Mouse (Mus musculus) hindbrain, embryonic 11.5 days (tissue): ENCODE data around the gene Phox2b. TPM values are rescaled to one million over a fixed set of nuclear protein-coding genes. Genes with fewer than 3 reads are reported as not detected.

Experiments used
- ATAC-seq: fragments of 200-750 bp; cut with Nextera tagmentation; 2 replicates; pipeline ENCODE4 v1.8.0; 2017; ENCODE audit warnings: mild to moderate bottlenecking, moderate TSS enrichment, moderate library complexity; ENCODE audit not compliant: low FRiP score
- DNase-seq: peaks from one replicate; pipeline ENCODE4 v3.0.0-alpha.2; 2015; ENCODE audit warnings: low spot score
- H3K27ac ChIP-seq: fragments of 300-500 bp; sonication (generic); 2 replicates; pipeline ENCODE4 v1.5.1; 2014; ENCODE audit warnings: mild to moderate bottlenecking, low read depth, low read length
- H3K27me3 ChIP-seq: fragments of 300-500 bp; sonication (generic); 2 replicates; pipeline ENCODE4 v1.6.1; 2014; ENCODE audit warnings: mild to moderate bottlenecking, low read length, moderate library complexity, mixed read lengths; ENCODE audit not compliant: control insufficient read depth, insufficient read depth
- H3K36me3 ChIP-seq: fragments of 300-500 bp; sonication (generic); 2 replicates; pipeline ENCODE4 v1.6.1; 2014; ENCODE audit warnings: mild to moderate bottlenecking, low read length, moderate library complexity, mixed read lengths; ENCODE audit not compliant: control insufficient read depth, insufficient read depth
- H3K4me1 ChIP-seq: fragments of 300-500 bp; sonication (generic); replicated peaks from 2 replicates; pipeline ENCODE4 v1.6.1; 2014; ENCODE audit warnings: low read length, mixed read lengths; ENCODE audit not compliant: control insufficient read depth, insufficient read depth
- H3K4me2 ChIP-seq: fragments of 300-500 bp; sonication (generic); replicated peaks from 2 replicates; pipeline ENCODE4 v1.6.1; 2014; ENCODE audit warnings: mild to moderate bottlenecking, low read depth, low read length
- H3K4me3 ChIP-seq: fragments of 300-500 bp; sonication (generic); 2 replicates; pipeline ENCODE4 v1.5.1; 2014; ENCODE audit warnings: low read depth, low read length
- H3K9ac ChIP-seq: fragments of 300-500 bp; sonication (generic); 2 replicates; pipeline ENCODE4 v1.6.1; 2014; ENCODE audit warnings: low read depth, low read length
- H3K9me3 ChIP-seq: fragments of 300-500 bp; sonication (generic); 2 replicates; pipeline ENCODE4 v1.6.1; 2016; ENCODE audit warnings: low read length; ENCODE audit not compliant: control insufficient read depth
- WGBS: fragments of 180-500 bp; shearing (Covaris S2); extraction: QIAGEN DNeasy Blood & Tissue Kit; methylation state at CpG from one replicate; pipeline ENCODE4 v1.1.7; 2014; 5-methylcytosine and 5-hydroxymethylcytosine counted together
- polyA plus RNA-seq: library from polyadenylated mRNA; unstranded; fragments of >200 nt; fragmentation: Nextera tagmentation; extraction: Ambion mirVana; gene quantifications from 2 replicates; pipeline ENCODE4 v1.2.1, GENCODE M21; 2014

Phox2b gene
- polyA plus RNA-seq, 1 experiment from 2014 or later, result 42.3 TPM

- Histone ChIP-seq H3K4me1 (peaks cover 5% of the 10 kb centered on the region), H3K9ac (peak overlapping the region; percentile 46; the same call in 1 of the 2 replicates), H3K4me3 (peak overlapping the region; percentile 36), H3K4me2 (peak overlapping the region; percentile 49), H3K9me3 (no peaks in the 10 kb centered on the region), H3K27me3 (peaks cover 77% of the 10 kb centered on the region), H3K36me3 (no peaks in the 10 kb centered on the region), H3K27ac (peak overlapping the region; percentile 79)
- under 1% methylated on average over 46 of the region's 47 CpGs for WGBS
- ATAC-seq (no peak), DNase-seq (peak; percentile 65)
These were observed 3.3 kb downstream of the Phox2b start for GRCm38 (mm10) chr5:67095651-67096377.

- Histone ChIP-seq H3K4me2 (peak overlapping the region; percentile 11), H3K4me1 (peaks cover 5% of the 10 kb centered on the region), H3K27ac (peak overlapping the region; percentile 54), H3K9ac (peak overlapping the region; percentile 19; the same call in 1 of the 2 replicates), H3K27me3 (peaks cover 72% of the 10 kb centered on the region), H3K4me3 (peak overlapping the region; percentile 22), H3K36me3 (no peaks in the 10 kb centered on the region), H3K9me3 (no peaks in the 10 kb centered on the region)
- under 1% methylated on average over 15 of the region's 15 CpGs for WGBS
- 0 out of 2 replicates have a peak, but pooled peaks have one; percentile 20 for ATAC-seq
- DNase-seq, result peak; percentile 61
These were observed 3.9 kb downstream of the Phox2b start for GRCm38 (mm10) chr5:67095153-67095552.

- Histone ChIP-seq H3K4me1 (peaks cover 5% of the 10 kb centered on the region), H3K4me3 (no peak overlapping the region), H3K27me3 (peaks cover 61% of the 10 kb centered on the region), H3K36me3 (no peaks in the 10 kb centered on the region), H3K4me2 (no peak overlapping the region), H3K27ac (peak overlapping the region; percentile 36; the same call in 1 of the 2 replicates), H3K9me3 (no peaks in the 10 kb centered on the region), H3K9ac (no peak overlapping the region)
- DNase-seq, result peak; percentile 33
- WGBS, result 12% methylated on average over 2 of the region's 2 CpGs
- no peak for ATAC-seq
These were observed 5.1 kb downstream of the Phox2b start for GRCm38 (mm10) chr5:67093991-67094390.

- H3K27me3 ChIP-seq, result peaks cover 42% of the 10 kb centered on the region
- WGBS, result 18% methylated on average over 4 of the region's 4 CpGs
These were observed 7.3 kb downstream of the Phox2b start for GRCm38 (mm10) chr5:67091766-67092165.

GRCm38 (mm10) chr5:67090856-67091255 is 8.2 kb downstream of the Phox2b start:
- Histone ChIP-seq H3K27me3 (peaks cover 35% of the 10 kb centered on the region), H3K4me1 (no peaks in the 10 kb centered on the region), H3K9me3 (no peaks in the 10 kb centered on the region), H3K27ac (no peak overlapping the region), H3K9ac (no peak overlapping the region), H3K4me3 (no peak overlapping the region), H3K36me3 (no peaks in the 10 kb centered on the region), H3K4me2 (no peak overlapping the region)
- 78% methylated on average over 5 of the region's 5 CpGs for WGBS
- DNase-seq (no peak), ATAC-seq (no peak)

More at GRCm38 (mm10) chr5:67091766-67092165, 7.3 kb downstream of the Phox2b start:
- no peak overlapping the region for H3K4me2 ChIP-seq
- DNase-seq (no peak), ATAC-seq (peak; percentile 46; the same call in 1 of the 2 replicates)
- no peak overlapping the region for H3K9ac ChIP-seq
- no peak overlapping the region for H3K4me3 ChIP-seq
- no peak overlapping the region for H3K27ac ChIP-seq
- peaks cover 5% of the 10 kb centered on the region for H3K4me1 ChIP-seq
- H3K36me3 ChIP-seq, result no peaks in the 10 kb centered on the region
- H3K9me3 ChIP-seq, result no peaks in the 10 kb centered on the region

- WGBS, result 26% methylated on average over 6 of the region's 6 CpGs
- H3K4me2 ChIP-seq, result no peak overlapping the region
- no peak overlapping the region for H3K9ac ChIP-seq
- no peaks in the 10 kb centered on the region; the same call in 1 of the 2 replicates for H3K27me3 ChIP-seq
- ATAC-seq (no peak), DNase-seq (no peak)
- no peak overlapping the region for H3K27ac ChIP-seq
- no peaks in the 10 kb centered on the region for H3K4me1 ChIP-seq
- no peaks in the 10 kb centered on the region for H3K9me3 ChIP-seq
- no peak overlapping the region for H3K4me3 ChIP-seq
- H3K36me3 ChIP-seq, result no peaks in the 10 kb centered on the region
These were observed 16.0 kb downstream of the Phox2b start for GRCm38 (mm10) chr5:67083117-67083516.

- H3K36me3 ChIP-seq, result no peaks in the 10 kb centered on the region
- H3K27me3 ChIP-seq, result no peaks in the 10 kb centered on the region
- DNase-seq (no peak), ATAC-seq (no peak)
- H3K4me1 ChIP-seq, result no peaks in the 10 kb centered on the region
- H3K9me3 ChIP-seq, result no peaks in the 10 kb centered on the region
- H3K4me3 ChIP-seq, result no peak overlapping the region
- WGBS, result 91% methylated on average over 9 of the region's 9 CpGs
- no peak overlapping the region for H3K4me2 ChIP-seq
- H3K9ac ChIP-seq, result no peak overlapping the region
- H3K27ac ChIP-seq, result no peak overlapping the region
These were observed 35.5 kb downstream of the Phox2b start for GRCm38 (mm10) chr5:67063596-67063995.

- Histone ChIP-seq H3K9me3 (no peaks in the 10 kb centered on the region), H3K4me1 (no peaks in the 10 kb centered on the region), H3K4me3 (no peak overlapping the region), H3K4me2 (no peak overlapping the region), H3K36me3 (no peaks in the 10 kb centered on the region), H3K9ac (no peak overlapping the region), H3K27ac (no peak overlapping the region), H3K27me3 (no peaks in the 10 kb centered on the region)
- WGBS, result 66% methylated on average over 2 of the region's 4 CpGs
- DNase-seq (no peak), ATAC-seq (no peak)
These were observed 38.6 kb downstream of the Phox2b start for GRCm38 (mm10) chr5:67060519-67060918.

- no peak overlapping the region for H3K4me3 ChIP-seq
- H3K9me3 ChIP-seq, result no peaks in the 10 kb centered on the region
- no peak overlapping the region for H3K4me2 ChIP-seq
- no peaks in the 10 kb centered on the region for H3K27me3 ChIP-seq
- H3K27ac ChIP-seq, result no peak overlapping the region
- no peak overlapping the region for H3K9ac ChIP-seq
- DNase-seq (no peak), ATAC-seq (no peak)
- no peaks in the 10 kb centered on the region for H3K4me1 ChIP-seq
- 81% methylated on average over 6 of the region's 6 CpGs for WGBS
- H3K36me3 ChIP-seq, result no peaks in the 10 kb centered on the region
These were observed 41.3 kb downstream of the Phox2b start for GRCm38 (mm10) chr5:67057803-67058202.
